ENCODE assay signal across 26 mouse cellular contexts in the genomic region with DNA sequence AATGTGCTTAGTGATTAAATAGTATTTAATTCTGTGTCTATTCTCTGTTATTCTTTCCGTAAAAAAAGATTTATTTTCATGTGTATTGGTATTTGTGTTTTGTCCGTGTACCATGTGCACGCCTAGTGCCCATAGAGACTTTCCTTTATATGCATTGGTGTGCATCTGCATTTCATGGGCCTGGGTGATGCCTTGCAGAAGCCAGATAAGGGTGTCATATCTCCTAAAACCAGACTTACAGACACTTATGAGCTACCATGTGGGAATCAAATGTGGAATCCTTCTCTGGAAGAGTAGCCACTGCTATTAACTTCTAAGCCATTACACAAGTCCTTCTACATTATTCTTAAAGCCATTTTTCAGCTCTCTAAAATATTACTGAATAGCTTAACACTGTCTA.
A peak's percentile ranks its signal among the peaks of the same experiment; 100 is the strongest.
DNase-seq lines count a peak whose midpoint lies in the region; ATAC-seq and TF ChIP-seq lines count a peak whose summit lies in the region.
"Had no signal": no experiment of that assay in that cellular context is flagged by ENCODE, and none has a peak within 500 bp of the region (broad histone marks: within the 10 kb centered on the region; RNA-seq: fewer than 3 reads in every experiment).

No protein-coding gene starts in this region.

- 86% methylated on average over 3 of the region's 3 CpGs for WGBS in stomach, embryonic 15.5 days
- WGBS in stomach, postnatal 0 days = 93% methylated on average over 3 of the region's 3 CpGs
- WGBS in liver, embryonic 12.5 days (ENCODE audit: insufficient replicate concordance) = 45% methylated on average over 3 of the region's 3 CpGs
- 69% methylated on average over 3 of the region's 3 CpGs for WGBS in liver, postnatal 0 days (ENCODE audit: insufficient replicate concordance)
- 94% methylated on average over 3 of the region's 3 CpGs for WGBS in hindbrain, embryonic 14.5 days
- 94% methylated on average over 3 of the region's 3 CpGs for WGBS in kidney, embryonic 14.5 days
- WGBS in heart, adult 2 months = 96% methylated on average over 3 of the region's 3 CpGs

- H3K4me2 ChIP-seq in stomach, embryonic 15.5 days = no peak overlapping the region
- H3K4me2 ChIP-seq in stomach, postnatal 0 days (replicated peaks; ENCODE audit: low read depth) = no peak overlapping the region
- H3K4me2 ChIP-seq in liver, embryonic 12.5 days = 0 out of 2 replicates have a peak overlapping the region, but pooled peaks have one; percentile 8
- no peak overlapping the region for H3K4me2 ChIP-seq in liver, postnatal 0 days (ENCODE audit: low read depth, low read length)
- H3K4me2 ChIP-seq in hindbrain, embryonic 14.5 days (replicated peaks) = no peak overlapping the region
- no peak overlapping the region for H3K4me2 ChIP-seq in kidney, embryonic 14.5 days (replicated peaks; ENCODE audit: low read depth, low read length)
- H3K4me2 ChIP-seq: heart, embryonic 11.5 days; hindbrain, embryonic 12.5 days; limb, embryonic 15.5 days had no signal

- DNase-seq in stomach, postnatal 0 days (ENCODE audit: low spot score) = no peak
- DNase-seq in liver, postnatal 0 days = no peak
- DNase-seq in hindbrain, embryonic 14.5 days (ENCODE audit: low spot score) = no peak
- no peak for DNase-seq in heart, adult 2 months
- DNase-seq: adrenal gland, adult 8-10 months; cerebellum, adult 11-12 months; cerebellum, adult 9-11 months; gastrocnemius, postnatal 14 days; heart, postnatal 36 days; kidney, adult 9 months; kidney, postnatal 14 days; layer of hippocampus, postnatal 36 days; lung, postnatal 36 days; midbrain, embryonic 14.5 days; thymus, postnatal 14 days had no signal

- intact Hi-C loops in heart, adult 2 months (cut with DNase I) = no loop called here

- H3K27ac ChIP-seq in stomach, embryonic 15.5 days = no peak overlapping the region
- no peak overlapping the region for H3K27ac ChIP-seq in stomach, postnatal 0 days (replicated peaks)
- peak overlapping the region; percentile 63; the same call in 1 of the 2 replicates for H3K27ac ChIP-seq in liver, embryonic 12.5 days
- H3K27ac ChIP-seq in liver, postnatal 0 days (ENCODE audit: low read depth) = no peak overlapping the region
- H3K27ac ChIP-seq in hindbrain, embryonic 14.5 days = no peak overlapping the region
- H3K27ac ChIP-seq in kidney, embryonic 14.5 days (ENCODE audit: low read depth, low read length) = no peak overlapping the region
- H3K27ac ChIP-seq in heart, adult 2 months = no peak overlapping the region
- H3K27ac ChIP-seq: hindbrain, embryonic 12.5 days; limb, embryonic 10.5 days; limb, embryonic 15.5 days had no signal

- no peaks in the 10 kb centered on the region for H3K4me1 ChIP-seq in stomach, embryonic 15.5 days
- H3K4me1 ChIP-seq in stomach, postnatal 0 days (replicated peaks; ENCODE audit: control insufficient read depth, insufficient read depth) = no peaks in the 10 kb centered on the region
- peaks cover 7% of the 10 kb centered on the region for H3K4me1 ChIP-seq in liver, embryonic 12.5 days
- H3K4me1 ChIP-seq in liver, postnatal 0 days (ENCODE audit: insufficient read depth) = no peaks in the 10 kb centered on the region
- H3K4me1 ChIP-seq in hindbrain, embryonic 14.5 days (replicated peaks; ENCODE audit: control insufficient read depth, insufficient read depth, low read length) = no peaks in the 10 kb centered on the region
- no peaks in the 10 kb centered on the region for H3K4me1 ChIP-seq in kidney, embryonic 14.5 days (ENCODE audit: control insufficient read depth, insufficient read depth, low read length)
- H3K4me1 ChIP-seq in heart, adult 2 months (ENCODE audit: control insufficient read depth, insufficient read depth, low read length) = no peaks in the 10 kb centered on the region
- H3K4me1 ChIP-seq: hindbrain, embryonic 12.5 days; limb, embryonic 10.5 days; limb, embryonic 15.5 days; megakaryocyte, embryonic 14.5 days had no signal

- no peak overlapping the region for H3K4me3 ChIP-seq in stomach, embryonic 15.5 days (replicated peaks)
- no peak overlapping the region for H3K4me3 ChIP-seq in stomach, postnatal 0 days (ENCODE audit: low read depth, low read length)
- H3K4me3 ChIP-seq in liver, embryonic 12.5 days = no peak overlapping the region
- H3K4me3 ChIP-seq in liver, postnatal 0 days (ENCODE audit: low read depth, low read length) = no peak overlapping the region
- no peak overlapping the region for H3K4me3 ChIP-seq in hindbrain, embryonic 14.5 days (replicated peaks; ENCODE audit: low read length)
- no peak overlapping the region for H3K4me3 ChIP-seq in kidney, embryonic 14.5 days (ENCODE audit: low read length)
- no peak overlapping the region for H3K4me3 ChIP-seq in heart, adult 2 months
- H3K4me3 ChIP-seq: hindbrain, embryonic 12.5 days; limb, embryonic 10.5 days; limb, embryonic 15.5 days; megakaryocyte, embryonic 14.5 days had no signal

- no peak for TF ChIP-seq EP300 in stomach, postnatal 0 days (optimal IDR thresholded peaks at IDR 0.05)
- TF ChIP-seq EP300 in liver, postnatal 0 days (IDR thresholded peaks at IDR 0.05; ENCODE audit: low read depth) = peak; percentile 76
- no peak for TF ChIP-seq EP300 in heart, adult 2 months (IDR thresholded peaks at IDR 0.05; ENCODE audit: insufficient read depth, low read depth, low read length)

- no peaks in the 10 kb centered on the region for H3K27me3 ChIP-seq in stomach, embryonic 15.5 days (replicated peaks)
- no peaks in the 10 kb centered on the region for H3K27me3 ChIP-seq in stomach, postnatal 0 days (ENCODE audit: control insufficient read depth, insufficient read depth, low read length)
- H3K27me3 ChIP-seq in liver, embryonic 12.5 days (replicated peaks) = no peaks in the 10 kb centered on the region
- H3K27me3 ChIP-seq in liver, postnatal 0 days (ENCODE audit: insufficient read depth, low read length) = no peaks in the 10 kb centered on the region
- no peaks in the 10 kb centered on the region for H3K27me3 ChIP-seq in hindbrain, embryonic 14.5 days (ENCODE audit: control insufficient read depth, insufficient read depth, low read length)
- no peaks in the 10 kb centered on the region for H3K27me3 ChIP-seq in kidney, embryonic 14.5 days (ENCODE audit: control insufficient read depth, insufficient read depth, low read length)
- H3K27me3 ChIP-seq in heart, adult 2 months (ENCODE audit: control insufficient read depth, insufficient read depth, low read length) = no peaks in the 10 kb centered on the region
- H3K27me3 ChIP-seq: CH12.LX; hindbrain, embryonic 12.5 days; limb, embryonic 15.5 days; megakaryocyte, embryonic 14.5 days had no signal

- H3K9me3 ChIP-seq in stomach, embryonic 15.5 days = no peaks in the 10 kb centered on the region
- no peaks in the 10 kb centered on the region for H3K9me3 ChIP-seq in stomach, postnatal 0 days (ENCODE audit: control insufficient read depth, low read length)
- no peaks in the 10 kb centered on the region for H3K9me3 ChIP-seq in liver, embryonic 12.5 days (replicated peaks)
- H3K9me3 ChIP-seq in liver, postnatal 0 days (ENCODE audit: low read length) = no peaks in the 10 kb centered on the region
- H3K9me3 ChIP-seq in hindbrain, embryonic 14.5 days (ENCODE audit: control insufficient read depth, low read length) = no peaks in the 10 kb centered on the region
- no peaks in the 10 kb centered on the region for H3K9me3 ChIP-seq in kidney, embryonic 14.5 days (ENCODE audit: control insufficient read depth, low read length)
- H3K9me3 ChIP-seq: hindbrain, embryonic 12.5 days; limb, embryonic 10.5 days; limb, embryonic 15.5 days; megakaryocyte, embryonic 14.5 days had no signal

- peak; percentile 50; the same call in 1 of the 2 replicates for ATAC-seq in stomach, embryonic 15.5 days (ENCODE audit: insufficient read depth, low FRiP score, low read depth)
- ATAC-seq in stomach, postnatal 0 days (ENCODE audit: low FRiP score, low TSS enrichment) = no peak
- ATAC-seq in liver, embryonic 12.5 days = peak; percentile 99
- peak; percentile 79 for ATAC-seq in liver, postnatal 0 days
- ATAC-seq in hindbrain, embryonic 14.5 days (ENCODE audit: low FRiP score) = no peak
- ATAC-seq in kidney, embryonic 14.5 days (ENCODE audit: low FRiP score, low TSS enrichment) = no peak
- ATAC-seq: forebrain, embryonic 14.5 days; intestine, postnatal 0 days had no signal

- peaks cover 16% of the 10 kb centered on the region for H3K36me3 ChIP-seq in stomach, embryonic 15.5 days
- peaks cover 15% of the 10 kb centered on the region for H3K36me3 ChIP-seq in stomach, postnatal 0 days (ENCODE audit: control insufficient read depth, insufficient read depth, low read length)
- peaks cover 67% of the 10 kb centered on the region for H3K36me3 ChIP-seq in liver, embryonic 12.5 days
- peaks cover 68% of the 10 kb centered on the region for H3K36me3 ChIP-seq in liver, postnatal 0 days (replicated peaks; ENCODE audit: insufficient read depth, low read length)
- peaks cover 68% of the 10 kb centered on the region for H3K36me3 ChIP-seq in hindbrain, embryonic 14.5 days (replicated peaks; ENCODE audit: control insufficient read depth, insufficient read depth)
- peaks cover 61% of the 10 kb centered on the region for H3K36me3 ChIP-seq in kidney, embryonic 14.5 days (ENCODE audit: control insufficient read depth, insufficient read depth, low read length)
- no peaks in the 10 kb centered on the region; the same call in 1 of the 2 replicates for H3K36me3 ChIP-seq in heart, adult 2 months (ENCODE audit: control insufficient read depth, insufficient read depth, low read length)

- no peaks in the 10 kb centered on the region for H3K79me2 ChIP-seq in heart, adult 2 months (replicated peaks; ENCODE audit: control insufficient read depth, insufficient read depth, low read length)

- TF ChIP-seq POLR2A in heart, adult 2 months (IDR thresholded peaks at IDR 0.05; ENCODE audit: insufficient read depth, low read depth, low read length) = no peak

- TF ChIP-seq CTCF in stomach, postnatal 0 days (IDR thresholded peaks at IDR 0.05; ENCODE audit: low read depth) = no peak
- no peak for TF ChIP-seq CTCF in liver, postnatal 0 days (IDR thresholded peaks at IDR 0.05; ENCODE audit: low read depth)
- no peak for TF ChIP-seq CTCF in heart, adult 2 months (IDR thresholded peaks at IDR 0.05)

- no peak overlapping the region for H3K9ac ChIP-seq in stomach, embryonic 15.5 days
- no peak overlapping the region for H3K9ac ChIP-seq in stomach, postnatal 0 days (ENCODE audit: low read length)
- no peak overlapping the region for H3K9ac ChIP-seq in liver, embryonic 12.5 days
- no peak overlapping the region for H3K9ac ChIP-seq in liver, postnatal 0 days (replicated peaks)
- H3K9ac ChIP-seq in hindbrain, embryonic 14.5 days = no peak overlapping the region
- no peak overlapping the region for H3K9ac ChIP-seq in kidney, embryonic 14.5 days (ENCODE audit: low read depth, low read length)
- no peak overlapping the region for H3K9ac ChIP-seq in heart, adult 2 months (ENCODE audit: low read depth, low read length)
- H3K9ac ChIP-seq: hindbrain, embryonic 12.5 days; limb, embryonic 15.5 days had no signal

Comparison
In these comparisons a context has a peak if more than half of its experiments do, and no peak if none do; other contexts are left out.
1. ATAC-seq: peak in stomach, embryonic 15.5 days (single experiment), liver, embryonic 12.5 days (single experiment) and liver, postnatal 0 days (single experiment); none in stomach, postnatal 0 days (single experiment), hindbrain, embryonic 14.5 days (single experiment) and kidney, embryonic 14.5 days (single experiment).